Mouse (Mus musculus): ENCODE data around the gene Slc7a12. TPM values are rescaled to one million over a fixed set of nuclear protein-coding genes. Genes with fewer than 3 reads are reported as not detected.

Slc7a12 gene
- total RNA-seq (2021): not detected in 2 replicates
- long read RNA-seq, experiment 1: 0 reads
- long read RNA-seq, experiment 2: 0 reads

- DNase-seq: no peak
These were observed at the start of gene Slc7a12 for GRCm38 (mm10) chr3:14480397-14480796. TSS of gene Slc7a12 (plus strand) at chr3:14480697.

GRCm38 (mm10) chr3:14432381-14432780 is 48.1 kb upstream of the Slc7a12 start:
- no peak for DNase-seq

- DNase-seq: no peak
These were observed 34.5 kb upstream of the Slc7a12 start for GRCm38 (mm10) chr3:14446015-14446414.

- no peak for DNase-seq
These were observed 33.8 kb upstream of the Slc7a12 start for GRCm38 (mm10) chr3:14446691-14447090.

Other genes starting within 250 kb of the Slc7a12 start
- gene 1810022K09Rik, start 130.6 kb downstream of the Slc7a12 start, total RNA-seq (2021): 158 and 188 TPM in 2 replicates
- 15.6 and 16.9 TPM in 2 replicates for gene Car13, start 161.0 kb downstream of the Slc7a12 start, total RNA-seq (2021)